Mouse (Mus musculus) lung, adult 2 months (tissue): ENCODE data around the gene Tenm4. TPM values are rescaled to one million over a fixed set of nuclear protein-coding genes. Genes with fewer than 3 reads are reported as not detected.

Experiments
- DNase-seq: peaks from one replicate; pipeline ENCODE4 v3.0.0; 2022
- H3K4me1 ChIP-seq: fragments of 200-500 bp; 2 replicates; pipeline ENCODE4 v1.6.1; 2011; ENCODE audit warnings: low read length; ENCODE audit not compliant: control insufficient read depth, insufficient read depth
- H3K4me3 ChIP-seq: fragments of 200-500 bp; replicated peaks from 2 replicates; pipeline ENCODE3; 2011; ENCODE audit warnings: low read depth, mild to moderate bottlenecking, control low read depth, low read length; ENCODE audit errors: extremely low read depth
- CTCF ChIP-seq: fragments of 200-500 bp; IDR thresholded peaks from 2 replicates; pipeline ENCODE4 v1.5.1; 2011; ENCODE audit warnings: mild to moderate bottlenecking, low read length, control low read depth; ENCODE audit not compliant: insufficient read depth
- POLR2A ChIP-seq: fragments of 200-500 bp; IDR thresholded peaks from 2 replicates; pipeline ENCODE4 v1.6.1; 2011; ENCODE audit warnings: low read depth, mild to moderate bottlenecking, control low read depth, low read length, borderline replicate concordance; ENCODE audit errors: extremely low read depth
- WGBS: fragments of 180-500 bp; shearing (Covaris S2); methylation state at CpG from one replicate; pipeline ENCODE4 v1.1.7; 2018; 5-methylcytosine and 5-hydroxymethylcytosine counted together
- polyA plus RNA-seq: library from polyadenylated mRNA; depleted of rRNA; stranded (reverse); fragments of >200 nt; gene quantifications from 2 replicates; pipeline ENCODE4 v1.2.3, GENCODE M21; 2012

Tenm4 gene
- polyA plus RNA-seq, 1 experiment, result 0.98 TPM

- WGBS, result 24% methylated on average over 5 of the region's 5 CpGs
- no peak for TF ChIP-seq CTCF
- no peak for TF ChIP-seq POLR2A
- DNase-seq, result no peak
Observed at GRCm38 (mm10) chr7:96902183-96902582, 731.1 kb downstream of the Tenm4 start.

DNA sequence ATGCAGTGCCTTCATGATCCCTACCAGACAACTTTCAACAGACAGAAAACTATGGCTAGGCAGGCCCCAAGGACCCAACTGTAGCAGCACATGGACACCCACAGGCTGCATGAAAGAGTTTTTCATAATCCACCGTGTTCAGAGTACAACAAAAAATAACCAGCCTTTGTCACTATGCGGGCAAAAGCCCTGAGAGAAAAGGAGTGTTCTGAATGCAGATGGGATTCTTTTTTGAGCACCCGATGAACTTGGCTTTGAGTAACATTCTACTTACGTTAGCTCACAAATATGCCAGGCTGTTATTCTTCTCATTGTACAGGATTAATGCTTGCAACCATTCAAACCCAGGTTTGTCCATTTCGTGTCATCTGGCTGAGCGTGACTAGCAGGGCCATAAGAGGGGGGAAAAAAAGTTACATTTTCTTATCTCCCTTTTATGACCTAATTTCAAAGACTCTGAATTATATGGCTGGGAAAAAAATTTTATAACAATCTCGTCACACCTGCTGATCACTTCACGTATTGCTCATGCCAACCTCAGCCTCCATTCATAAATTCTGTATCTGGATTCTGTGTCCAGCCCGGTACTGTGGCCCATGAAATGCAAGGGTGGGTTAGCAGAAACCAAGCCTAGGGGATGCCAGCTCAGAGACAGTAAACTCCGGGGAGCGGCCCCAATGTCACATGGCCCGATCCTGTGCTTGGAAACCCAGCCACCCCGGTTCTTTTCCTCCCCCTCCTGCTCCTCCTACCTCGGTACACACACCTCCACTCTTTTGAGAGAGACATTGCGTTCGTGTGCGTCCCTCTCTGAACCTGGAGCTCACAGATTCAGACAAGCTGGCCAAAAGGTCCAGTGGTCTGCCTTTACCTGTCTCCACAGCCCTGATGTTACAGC is 732.3 kb downstream of the Tenm4 start:
- H3K4me3 ChIP-seq, result no peak overlapping the region
- DNase-seq, result no peak
- 87% methylated on average over 17 of the region's 17 CpGs for WGBS
- no peaks in the 10 kb centered on the region for H3K4me1 ChIP-seq
- TF ChIP-seq CTCF (no peak), POLR2A (no peak)

More at GRCm38 (mm10) chr7:96902183-96902582, 731.1 kb downstream of the Tenm4 start:
- H3K4me3 ChIP-seq, result no peak overlapping the region
- no peaks in the 10 kb centered on the region for H3K4me1 ChIP-seq

DNA sequence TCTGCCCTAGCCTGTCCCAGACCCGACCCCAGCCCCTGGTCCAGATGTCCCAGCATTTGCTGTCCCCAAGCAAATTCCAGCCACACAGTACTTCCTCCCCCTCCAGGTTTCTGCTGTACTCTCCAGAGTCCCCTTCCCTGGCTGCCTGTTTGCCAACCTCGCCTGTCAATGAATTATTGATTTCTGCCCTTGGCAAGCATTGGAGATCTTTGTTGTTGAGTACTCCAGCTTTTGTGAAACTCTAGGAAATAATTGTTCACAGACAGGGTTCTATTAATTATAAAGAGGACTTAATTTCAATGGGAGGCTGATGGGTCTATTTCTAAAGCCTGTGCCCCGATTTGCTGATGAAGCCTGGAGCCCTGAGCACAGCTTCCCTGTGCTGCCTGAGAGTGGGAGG is 733.4 kb downstream of the Tenm4 start:
- Histone ChIP-seq H3K4me3 (no peak overlapping the region), H3K4me1 (no peaks in the 10 kb centered on the region)
- 60% methylated on average over 3 of the region's 3 CpGs for WGBS
- no peak for DNase-seq
- TF ChIP-seq CTCF, result no peak
- no peak for TF ChIP-seq POLR2A

DNA sequence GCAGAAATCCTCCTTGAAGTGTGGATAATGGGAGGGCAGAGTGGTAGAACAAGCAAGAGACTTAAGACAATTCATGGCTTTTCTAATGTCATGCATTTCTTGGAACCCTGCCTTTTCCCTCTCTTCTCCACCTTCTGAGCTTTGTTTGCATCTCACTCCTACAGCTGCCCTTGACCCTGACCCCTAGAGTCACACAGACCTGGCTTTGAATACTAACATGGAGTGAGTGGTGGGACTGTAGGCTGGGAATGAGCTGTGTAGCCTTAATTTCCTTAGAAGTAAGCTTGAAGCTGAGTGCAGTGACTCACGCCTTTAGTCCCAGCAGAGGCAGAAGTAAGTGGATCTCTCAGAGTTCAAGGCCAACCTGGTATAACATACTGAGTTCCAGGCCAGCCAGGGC is 733.9 kb downstream of the Tenm4 start:
- Histone ChIP-seq H3K4me1 (no peaks in the 10 kb centered on the region), H3K4me3 (no peak overlapping the region)
- DNase-seq, result no peak
- no peak for TF ChIP-seq CTCF
- 69% methylated on average over 1 of the region's 1 CpGs for WGBS

GRCm38 (mm10) chr7:96905422-96905821 is 734.4 kb downstream of the Tenm4 start:
- WGBS, result 94% methylated on average over 3 of the region's 3 CpGs
- TF ChIP-seq POLR2A (no peak), CTCF (no peak)
- no peaks in the 10 kb centered on the region for H3K4me1 ChIP-seq
- H3K4me3 ChIP-seq, result no peak overlapping the region
- no peak for DNase-seq

DNA sequence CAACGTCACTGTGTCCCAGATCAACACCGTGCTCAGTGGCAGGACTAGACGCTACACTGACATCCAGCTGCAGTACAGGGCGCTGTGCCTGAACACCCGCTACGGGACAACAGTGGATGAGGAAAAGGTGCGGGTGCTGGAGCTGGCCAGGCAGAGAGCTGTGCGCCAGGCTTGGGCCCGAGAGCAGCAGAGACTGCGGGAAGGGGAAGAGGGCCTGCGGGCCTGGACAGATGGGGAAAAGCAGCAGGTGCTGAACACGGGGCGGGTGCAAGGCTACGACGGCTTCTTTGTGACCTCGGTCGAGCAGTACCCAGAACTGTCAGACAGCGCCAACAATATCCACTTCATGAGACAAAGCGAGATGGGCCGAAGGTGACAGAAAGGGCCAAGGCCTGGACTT is 735.2 kb downstream of the Tenm4 start:
- H3K4me1 ChIP-seq, result no peaks in the 10 kb centered on the region
- 94% methylated on average over 20 of the region's 20 CpGs for WGBS
- no peak overlapping the region for H3K4me3 ChIP-seq
- no peak for DNase-seq
- TF ChIP-seq POLR2A (no peak), CTCF (no peak)

DNA sequence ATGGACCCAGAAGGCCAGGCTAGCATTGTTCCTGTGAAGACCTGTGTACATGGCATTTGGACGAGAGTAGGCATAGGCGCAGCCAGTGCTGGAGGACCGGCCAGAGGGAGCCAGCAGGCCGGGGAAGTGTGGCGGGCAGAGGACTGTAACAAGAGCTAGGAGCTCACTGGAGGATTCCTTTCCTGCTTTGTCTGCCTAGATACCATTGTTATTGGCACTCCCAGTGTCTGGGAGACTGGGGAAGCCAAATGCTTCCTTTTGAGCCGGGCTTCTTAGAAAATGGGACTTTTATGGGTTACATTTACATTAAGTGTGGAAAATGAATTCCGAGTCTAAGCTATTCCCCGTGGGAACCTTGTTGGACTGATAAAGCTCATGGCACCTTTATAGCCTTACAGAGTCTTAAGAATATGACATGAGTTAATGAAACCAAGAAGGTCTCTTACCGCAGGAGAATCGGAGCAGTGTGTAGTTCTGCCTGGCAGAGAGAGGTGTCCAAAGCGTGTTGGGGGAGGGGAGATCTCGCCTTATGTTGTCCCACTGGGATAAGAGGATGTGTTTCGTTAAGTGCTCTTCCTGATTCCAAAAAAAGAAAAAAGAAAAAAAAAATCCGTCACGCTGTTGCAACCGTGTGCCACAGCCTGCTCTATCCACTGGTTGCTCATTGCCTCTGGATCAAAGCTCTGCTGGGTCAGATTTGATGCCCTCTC is 737.1 kb downstream of the Tenm4 start:
- H3K4me3 ChIP-seq, result no peak overlapping the region
- DNase-seq, result no peak
- no peak for TF ChIP-seq POLR2A
- no peak for TF ChIP-seq CTCF
- WGBS, result 73% methylated on average over 16 of the region's 16 CpGs
- no peaks in the 10 kb centered on the region for H3K4me1 ChIP-seq

DNA sequence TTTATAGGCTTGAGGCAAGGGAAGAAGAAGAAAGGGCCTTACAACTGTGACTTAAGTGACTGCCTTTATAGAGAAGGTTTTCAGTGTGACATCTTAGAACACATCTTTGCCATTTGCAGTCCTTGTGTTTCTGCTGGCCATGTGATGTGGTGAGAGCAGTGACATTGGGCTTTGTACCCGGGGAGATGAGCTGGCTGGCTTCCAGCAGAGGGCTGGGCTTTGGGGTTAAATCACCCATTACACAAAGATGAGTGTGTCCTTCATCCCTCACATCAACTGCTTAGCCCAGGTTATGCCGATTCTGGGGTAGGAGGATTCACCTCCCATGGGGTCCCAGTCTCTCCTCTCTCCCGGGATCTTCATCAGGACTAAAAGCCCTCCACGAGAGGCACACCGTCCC is 738.8 kb downstream of the Tenm4 start:
- WGBS, result 77% methylated on average over 5 of the region's 5 CpGs
- no peak for TF ChIP-seq CTCF
- no peak for TF ChIP-seq POLR2A
- DNase-seq, result no peak
- H3K4me3 ChIP-seq, result no peak overlapping the region
- no peaks in the 10 kb centered on the region for H3K4me1 ChIP-seq

DNA sequence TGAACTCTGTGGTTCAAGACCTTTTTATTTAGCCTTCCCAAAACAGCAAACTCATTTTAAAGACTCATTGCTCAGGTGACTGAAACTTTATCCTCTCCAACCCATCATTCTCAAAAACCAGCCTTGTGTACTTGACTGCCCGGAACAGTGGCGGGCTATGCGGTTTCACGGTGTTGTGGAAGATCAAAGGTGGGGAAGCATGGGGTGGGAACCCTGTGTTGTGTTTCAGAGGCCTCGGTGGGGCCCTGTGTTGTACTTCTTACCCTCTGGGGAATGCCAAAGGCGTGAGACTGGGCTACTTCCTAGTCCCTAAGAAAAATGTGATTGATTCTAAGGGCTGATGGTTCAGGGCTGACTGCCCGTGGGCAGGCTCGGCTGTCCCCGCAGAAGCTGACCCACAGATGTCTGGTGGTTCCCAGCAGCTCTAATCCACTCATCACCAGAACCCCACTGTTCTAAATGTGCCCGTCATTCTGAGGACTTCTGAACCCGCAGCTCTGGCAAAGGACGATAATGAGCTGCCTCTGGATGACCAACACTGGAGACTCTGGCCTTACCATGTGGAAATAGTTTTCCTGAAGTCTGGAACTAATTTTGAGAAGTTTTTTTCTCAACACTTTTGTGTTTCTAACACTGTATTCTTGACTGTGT is 739.4 kb downstream of the Tenm4 start:
- no peak overlapping the region for H3K4me3 ChIP-seq
- no peak for TF ChIP-seq POLR2A
- TF ChIP-seq CTCF, result no peak
- DNase-seq, result no peak
- H3K4me1 ChIP-seq, result no peaks in the 10 kb centered on the region
- WGBS, result 73% methylated on average over 12 of the region's 12 CpGs
